Mouse (Mus musculus) cerebellum, adult 2 months (tissue): ENCODE results near the gene Pacsin1. TPM values are rescaled to one million over a fixed set of nuclear protein-coding genes. Genes with fewer than 3 reads are reported as not detected.

Experiments
- DNase-seq, 2 experiments: peaks; one replicate each; pipeline ENCODE4 v3.0.0; 2021
- H3K27ac ChIP-seq: fragments of 200-500 bp; 2 replicates; pipeline ENCODE4 v1.5.1; 2012; ENCODE audit warnings: low read length, control low read depth, inconsistent platforms; ENCODE audit not compliant: insufficient read depth
- H3K27me3 ChIP-seq: fragments of 200-500 bp; 2 replicates; pipeline ENCODE4 v1.6.1; 2012; ENCODE audit warnings: inconsistent platforms, mild to moderate bottlenecking, low read length, moderate library complexity; ENCODE audit not compliant: control insufficient read depth, insufficient read depth
- H3K4me1 ChIP-seq: fragments of 200-500 bp; 2 replicates; pipeline ENCODE4 v1.6.1; 2011; ENCODE audit warnings: low read length; ENCODE audit not compliant: control insufficient read depth, insufficient read depth
- H3K4me3 ChIP-seq: fragments of 200-500 bp; replicated peaks from 2 replicates; pipeline ENCODE3; 2011; ENCODE audit warnings: mild to moderate bottlenecking, low read depth, low read length, control low read depth; ENCODE audit not compliant: insufficient read depth
- CTCF ChIP-seq: fragments of 200-500 bp; IDR thresholded peaks from 2 replicates; pipeline ENCODE4 v1.5.1; 2011; ENCODE audit warnings: low read depth, mild to moderate bottlenecking, control low read depth, low read length, moderate library complexity, borderline replicate concordance; ENCODE audit not compliant: insufficient read depth
- POLR2A ChIP-seq: fragments of 200-500 bp; IDR thresholded peaks from 2 replicates; pipeline ENCODE4 v1.6.1; 2011; ENCODE audit warnings: low read length, control low read depth, borderline replicate concordance; ENCODE audit not compliant: insufficient read depth
- WGBS: fragments of 180-500 bp; shearing (Covaris S2); methylation state at CpG from one replicate; pipeline ENCODE4 v1.1.7; 2018; 5-methylcytosine and 5-hydroxymethylcytosine counted together
- polyA plus RNA-seq: library from polyadenylated mRNA; depleted of rRNA; stranded (reverse); fragments of >200 nt; gene quantifications from 2 replicates; pipeline ENCODE4 v1.2.3, GENCODE M21; 2012; rRNA removed

The Pacsin1 gene
- polyA plus RNA-seq, 1 experiment = 228 TPM

DNA sequence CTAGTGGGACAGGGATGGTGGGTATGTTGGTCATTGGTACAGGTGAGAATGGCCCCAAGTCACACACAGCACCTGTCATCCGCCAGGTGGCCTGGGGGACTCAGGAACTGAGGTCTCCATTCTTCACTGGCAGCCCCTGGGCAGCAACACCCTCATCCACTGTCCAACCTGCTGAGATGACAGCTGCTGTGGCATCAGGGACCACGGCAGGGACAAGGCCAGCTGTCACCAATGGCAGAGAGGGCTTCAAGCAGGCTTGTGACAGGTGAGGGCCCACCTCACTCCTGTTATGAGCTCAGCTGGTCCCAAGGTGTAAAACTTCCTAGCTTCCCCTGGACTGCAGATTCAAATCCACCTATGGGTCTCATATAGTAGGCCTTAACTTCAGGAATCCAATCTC is 92.8 kb downstream of the Pacsin1 start:
- Histone ChIP-seq H3K4me1 (peaks cover 51% of the 10 kb centered on the region), H3K27ac (no peak overlapping the region), H3K4me3 (no peak overlapping the region), H3K27me3 (no peaks in the 10 kb centered on the region)
- 59% methylated on average over 2 of the region's 2 CpGs for WGBS
- TF ChIP-seq CTCF = no peak
- no peak for TF ChIP-seq POLR2A
- no peak for DNase-seq

DNA sequence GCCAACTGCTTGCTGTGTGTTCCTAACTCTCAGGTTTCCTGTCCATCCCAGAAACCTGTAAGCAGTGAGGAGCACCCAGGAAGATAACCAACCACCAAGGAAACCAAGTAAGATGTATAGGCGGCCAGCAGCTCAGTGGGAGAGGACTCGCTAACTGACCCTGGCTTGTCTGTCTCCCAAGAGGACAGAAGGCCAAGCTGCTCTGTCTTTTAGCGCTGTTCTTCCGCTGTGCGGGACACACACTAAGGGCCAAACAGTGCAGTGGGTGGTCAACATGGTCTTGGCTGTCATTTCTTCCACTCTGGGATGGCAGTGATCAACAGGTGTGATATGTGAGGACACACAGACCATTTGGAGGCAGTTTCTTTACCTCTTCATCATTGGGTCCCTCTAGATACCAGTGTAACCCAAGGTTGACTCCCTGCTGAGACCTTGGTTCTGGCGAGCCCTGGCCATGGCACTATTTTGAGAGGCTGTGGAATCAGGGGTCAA is 95.2 kb downstream of the Pacsin1 start:
- WGBS = 63% methylated on average over 6 of the region's 6 CpGs
- no peak for TF ChIP-seq CTCF
- no peak for TF ChIP-seq POLR2A
- Histone ChIP-seq H3K27me3 (no peaks in the 10 kb centered on the region), H3K4me3 (no peak overlapping the region), H3K27ac (no peak overlapping the region), H3K4me1 (peaks cover 74% of the 10 kb centered on the region)
- no peak for DNase-seq

DNA sequence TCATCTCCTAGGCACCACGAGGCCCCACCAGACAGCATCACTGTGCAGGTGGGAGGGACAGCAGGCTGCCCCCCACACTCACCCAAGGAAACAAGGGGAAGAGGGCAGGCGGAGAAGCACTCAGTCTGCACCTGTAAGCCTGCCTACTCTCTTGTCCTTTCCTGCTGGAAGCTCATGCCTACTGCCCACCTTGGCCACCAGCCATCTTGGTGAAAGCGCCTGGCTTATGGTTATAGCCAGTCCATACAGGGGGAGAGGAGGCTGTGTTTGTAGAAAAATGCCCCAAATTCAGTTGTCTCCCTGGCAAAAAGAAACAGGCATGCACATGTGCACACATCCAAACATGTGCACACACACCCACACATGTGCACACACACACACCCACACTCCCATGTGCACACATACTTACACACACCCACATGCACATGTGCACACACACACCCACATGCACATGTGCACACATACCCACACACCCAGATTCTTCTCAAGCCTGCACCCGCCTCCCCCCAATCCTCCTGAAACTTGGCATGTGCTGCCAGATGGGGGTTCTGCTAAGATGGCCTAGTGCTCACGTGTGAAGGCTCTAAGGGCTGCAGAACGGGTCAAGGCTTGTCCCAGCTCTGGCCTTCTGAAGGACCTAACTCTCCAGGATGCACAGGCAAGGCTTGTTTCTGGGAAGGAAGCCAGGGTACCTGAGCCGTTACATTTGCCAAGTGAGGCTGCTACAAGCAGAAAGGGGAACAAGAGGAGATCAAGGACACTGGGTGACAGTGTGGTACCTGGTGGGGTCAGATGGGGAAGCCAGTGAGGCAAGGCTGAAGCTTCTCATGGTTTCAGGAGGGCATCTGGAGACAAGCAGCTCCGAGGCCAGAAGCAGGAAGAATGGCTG is 96.2 kb downstream of the Pacsin1 start:
- TF ChIP-seq CTCF = no peak
- TF ChIP-seq POLR2A = no peak
- Histone ChIP-seq H3K27ac (no peak overlapping the region), H3K27me3 (no peaks in the 10 kb centered on the region), H3K4me3 (no peak overlapping the region), H3K4me1 (peaks cover 78% of the 10 kb centered on the region)
- WGBS = 35% methylated on average over 8 of the region's 8 CpGs
- peak; percentile 60 to 72 for DNase-seq

DNA sequence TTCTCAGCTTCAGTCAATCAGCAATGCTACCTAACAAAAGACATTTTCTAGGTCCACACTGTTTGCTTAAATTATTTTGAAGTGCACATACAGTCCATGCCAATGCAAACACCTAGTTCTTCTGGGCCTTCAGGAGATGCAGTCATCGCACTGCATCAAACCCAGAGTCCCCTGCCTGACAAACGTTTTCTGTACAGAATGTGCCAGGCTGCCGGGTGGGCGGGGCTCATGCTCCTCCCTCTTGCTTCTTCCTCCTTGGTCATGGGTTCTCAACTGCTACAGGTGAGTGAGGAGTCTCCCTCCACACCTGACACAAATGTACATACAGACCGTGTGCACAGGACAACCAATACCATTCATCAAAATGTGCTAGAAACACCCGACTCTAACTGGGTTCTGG is 104.9 kb downstream of the Pacsin1 start:
- no peak for DNase-seq
- H3K27me3 ChIP-seq = no peaks in the 10 kb centered on the region
- peaks cover 35% of the 10 kb centered on the region for H3K4me1 ChIP-seq
- no peak overlapping the region for H3K27ac ChIP-seq
- H3K4me3 ChIP-seq = no peak overlapping the region
- no peak for TF ChIP-seq CTCF
- no peak for TF ChIP-seq POLR2A
- 75% methylated on average over 6 of the region's 6 CpGs for WGBS

Other genes starting within 250 kb of the Pacsin1 start
- 310 and 403 TPM in 2 replicates for gene Grm4, start 134.1 kb upstream of the Pacsin1 start, polyA plus RNA-seq
- gene Hmga1, start 99.0 kb upstream of the Pacsin1 start, polyA plus RNA-seq = 124 and 133 TPM in 2 replicates
- 98.9 and 104 TPM in 2 replicates for gene AI413582, start 89.8 kb upstream of the Pacsin1 start, polyA plus RNA-seq
- gene Nudt3, start 32.0 kb upstream of the Pacsin1 start, polyA plus RNA-seq = 336 and 366 TPM in 2 replicates
- 0.16 TPM in 2 replicates for gene RPS10-NUDT3, start 20.3 kb upstream of the Pacsin1 start, polyA plus RNA-seq
- gene Rps10, start 18.8 kb upstream of the Pacsin1 start, polyA plus RNA-seq = 479 and 488 TPM in 2 replicates
- 1.2 and 1.3 TPM in 2 replicates for gene Spdef, start 73.4 kb downstream of the Pacsin1 start, polyA plus RNA-seq
- 152 and 156 TPM in 2 replicates for gene D17Wsu92e, start 165.1 kb downstream of the Pacsin1 start, polyA plus RNA-seq
- gene Snrpc, start 182.6 kb downstream of the Pacsin1 start, polyA plus RNA-seq = 81.7 and 85.3 TPM in 2 replicates
- gene Uhrf1bp1, start 200.9 kb downstream of the Pacsin1 start, polyA plus RNA-seq = 18.2 and 18.5 TPM in 2 replicates